Comparison of ENCODE assay signal across 8 mouse cellular contexts in the genomic region with DNA sequence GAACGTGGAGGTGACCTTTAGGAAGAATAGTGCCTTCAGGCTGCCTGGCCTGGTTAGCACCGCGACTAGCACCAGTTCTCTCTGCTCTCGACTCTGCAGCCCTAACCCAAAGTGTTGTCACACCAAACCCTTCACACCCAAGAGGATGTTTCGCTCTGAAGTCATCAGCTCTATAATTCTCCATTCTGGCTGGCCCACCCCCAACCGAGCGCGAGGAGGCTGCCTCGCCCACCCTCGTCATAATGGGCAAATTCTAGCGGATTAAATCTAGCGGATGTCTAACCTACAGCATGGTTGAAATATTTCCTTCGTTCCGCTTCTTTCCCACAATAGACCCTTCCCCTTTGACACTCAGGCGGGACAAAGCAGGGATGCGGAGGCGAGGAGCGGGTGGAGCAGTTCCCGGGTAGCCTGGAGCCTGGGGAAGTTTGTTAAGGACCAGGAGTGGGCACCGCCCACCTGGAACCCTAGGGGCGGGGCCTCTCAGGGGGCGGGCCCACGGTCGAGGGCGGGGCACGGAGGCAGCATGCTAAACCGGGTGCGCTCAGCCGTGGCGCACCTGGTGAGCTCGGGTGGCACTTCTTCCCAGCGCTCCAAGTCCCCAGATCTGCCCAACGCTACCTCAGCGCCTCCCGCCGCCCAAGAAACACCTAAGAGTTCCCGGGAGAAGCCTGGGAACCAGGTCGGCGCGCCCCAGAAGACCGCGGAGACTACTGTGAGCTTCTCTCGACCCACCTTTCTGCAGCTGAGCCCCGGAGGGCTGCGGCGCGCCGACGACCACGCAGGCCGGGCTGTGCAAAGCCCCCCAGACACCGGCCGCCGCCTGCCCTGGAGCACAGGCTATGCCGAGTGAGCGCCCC. TPM values are rescaled to one million over a fixed set of nuclear protein-coding genes. Genes with fewer than 3 reads are reported as not detected.
A peak's percentile ranks its signal among the peaks of the same experiment; 100 is the strongest.
DNase-seq lines count a peak whose midpoint lies in the region; ATAC-seq and TF ChIP-seq lines count a peak whose summit lies in the region.

A gene (plus strand): TSS at position 496 of the 860 bp plus-strand sequence.

- under 1% methylated on average over 56 of the region's 56 CpGs for WGBS in forebrain, embryonic 10.5 days

- H3K4me3 ChIP-seq in CH12.LX (replicated peaks in 1 of 3; ENCODE audit: low read depth in 2 of 3, low read length in 2 of 3, poor library complexity in 1 of 3): peak within 1 kb of the TSS; percentile 63 to 69 (median 65)
- H3K4me3 ChIP-seq in forebrain, embryonic 10.5 days: peak within 1 kb of the TSS; percentile 59

- no peaks in the 10 kb centered on the region for H3K79me2 ChIP-seq in CH12.LX (replicated peaks; ENCODE audit: control insufficient read depth, extremely low read depth, insufficient read depth, poor library complexity, severe bottlenecking)

- no peak for TF ChIP-seq CTCF in CH12.LX (conservative IDR thresholded peaks at IDR 0.05 in 1 of 2, IDR thresholded peaks at IDR 0.05 in 1 of 2; ENCODE audit: low read depth in 2 of 2, low read length in 2 of 2)

- peak; percentile 62 for DNase-seq in CH12.LX (ENCODE audit: extremely low read depth)
- peak; percentile 91 for DNase-seq in R1 (ENCODE audit: low read depth, low spot score)
- peak; percentile 60 for DNase-seq in forebrain, embryonic 10.5 days (ENCODE audit: extremely low spot score, low spot score)
- peak; percentile 89 to 90 for DNase-seq in heart, postnatal 10 days
- peak; percentile 85 to 92 for DNase-seq in kidney, postnatal 36 days
- DNase-seq in spleen, postnatal 36 days (ENCODE audit: low spot score in 2 of 2): peak; percentile 47 to 49

- dilution Hi-C loops in CH12.LX (cut with MboI; ENCODE audit: extremely low pct_ligation_motif_present, extremely low pct_unique_long_range_greater_than_20kb, low sequenced_read_pairs): no loop called here

- peak within 1 kb of the TSS; percentile 93 for H3K4me2 ChIP-seq in CH12.LX (ENCODE audit: insufficient read depth, low read depth, poor library complexity, severe bottlenecking)

- intact Hi-C loops in heart, postnatal 10 days (cut with DNase I): loop anchor here (2.0 kb wide), 1 partner anchor 22 kb away; no protein-coding TSS in a partner anchor

- peak within 1 kb of the TSS; percentile 32 for H3K9ac ChIP-seq in CH12.LX (ENCODE audit: insufficient read depth, low read depth)

- peak; percentile 33; the same call in 1 of the 2 replicates for ATAC-seq in megakaryocyte progenitor cell, adult 5-6 weeks (replicated peaks; ENCODE audit: poor library complexity)
- no peak for ATAC-seq in cerebellum, adult (ENCODE audit: insufficient number of reproducible peaks, low FRiP score, low TSS enrichment)

- TF ChIP-seq RAD21 in CH12.LX (IDR thresholded peaks at IDR 0.05; ENCODE audit: low read depth, low read length): no peak

- in situ Hi-C loops in CH12.LX (cut with MboI; ENCODE audit: low pct_ligation_motif_present, low pct_unique_long_range_greater_than_20kb, low sequenced_read_pairs): loop anchor here (10.0 kb wide), 2 partner anchors 184 to 274 kb away; a partner anchor contains a TSS

- H3K4me1 ChIP-seq in CH12.LX (ENCODE audit: control insufficient read depth in 1 of 2, insufficient read depth in 2 of 2): peaks cover 3 to 26% of the 10 kb centered on the region in 2 experiments; a peak in 3 of 4 replicates
- peaks cover 36% of the 10 kb centered on the region for H3K4me1 ChIP-seq in forebrain, embryonic 10.5 days

- peaks cover 0 to 23% of the 10 kb centered on the region in 2 experiments for H3K36me3 ChIP-seq in CH12.LX (replicated peaks in 1 of 2; ENCODE audit: control insufficient read depth in 1 of 2, insufficient read depth in 1 of 2, low read length in 1 of 2)
- no peaks in the 10 kb centered on the region for H3K36me3 ChIP-seq in forebrain, embryonic 10.5 days (replicated peaks)

- H3K27ac ChIP-seq in CH12.LX (ENCODE audit: insufficient read depth, low read depth): no peak within 1 kb of the TSS
- peak within 1 kb of the TSS; percentile 26; the same call in 1 of the 2 replicates for H3K27ac ChIP-seq in forebrain, embryonic 10.5 days

- no peak for TF ChIP-seq EP300 in CH12.LX (IDR thresholded peaks at IDR 0.05; ENCODE audit: low read length)

- H3K9me3 ChIP-seq in CH12.LX (replicated peaks; ENCODE audit: low read length): no peaks in the 10 kb centered on the region
- no peaks in the 10 kb centered on the region for H3K9me3 ChIP-seq in forebrain, embryonic 10.5 days

- peak; percentile 44; the same call in 1 of the 2 replicates for TF ChIP-seq POLR2A in CH12.LX (IDR thresholded peaks at IDR 0.05; ENCODE audit: low read depth, low read length)

- peaks cover 7% of the 10 kb centered on the region for H3K27me3 ChIP-seq in CH12.LX (replicated peaks)
- H3K27me3 ChIP-seq in forebrain, embryonic 10.5 days (ENCODE audit: poor library complexity, severe bottlenecking): peaks cover 100% of the 10 kb centered on the region

TF ChIP-seq in CH12.LX, 34 proteins besides CTCF, POLR2A, EP300 and RAD21:
- peak; percentile 50 for TF ChIP-seq TCF12 (IDR thresholded peaks at IDR 0.05; ENCODE audit: low read depth, low read length)
- TF ChIP-seq KAT2A (IDR thresholded peaks at IDR 0.05; ENCODE audit: insufficient replicate concordance, low read length): no peak
- no peak for TF ChIP-seq USF2 (conservative IDR thresholded peaks at IDR 0.05; ENCODE audit: low read depth, low read length)

RNA-seq across cellular contexts. Expression of the gene that starts here (rescaled TPM):
- 4.2 and 6.4 TPM in 2 replicates for total RNA-seq in CH12.LX (2012; rRNA removed)
- 2.1 and 2.7 TPM in 2 replicates for total RNA-seq in CH12.LX (2014; rRNA removed)
- 6.4 and 6.5 TPM in 2 replicates for polyA plus RNA-seq in CH12.LX (2012; ENCODE audit: insufficient read length, low read depth)
- 1.4 and 1.6 TPM in 2 replicates for polyA plus RNA-seq in forebrain, embryonic 10.5 days (2016; fragmentation: Nextera tagmentation; extraction: Ambion mirVana)
- total RNA-seq in heart, postnatal 10 days (2021): 10 to 100 TPM; 51.9 to 57.2 TPM
- total RNA-seq in megakaryocyte progenitor cell, adult 5-6 weeks (2015): not detected in 2 replicates
- total RNA-seq in megakaryocyte progenitor cell, adult 5-6 weeks (2017): not detected in 2 replicates

Comparison
In these comparisons a context has a peak if more than half of its experiments do, and no peak if none do; other contexts are left out.
1. RNA of the gene that starts here (total RNA-seq): 51.9 to 57.2 TPM in heart, postnatal 10 days; 2.1 to 6.4 TPM in CH12.LX and not detected in megakaryocyte progenitor cell, adult 5-6 weeks; every median in the first group is over 4 times any median in the second.
2. Peak in ATAC-seq in megakaryocyte progenitor cell, adult 5-6 weeks; RNA of the gene not detected or under 1 TPM.
3. Peak in every context shown above with its lines, with median percentiles within 50 percentile points of each other: DNase-seq.